Mouse (Mus musculus) intestine, embryonic 16.5 days (tissue): ENCODE data around the gene Kcnq1. TPM values are rescaled to one million over a fixed set of nuclear protein-coding genes. Genes with fewer than 3 reads are reported as not detected.
A peak's percentile ranks its signal among the peaks of the same experiment; 100 is the strongest.

Experiments used
- ATAC-seq: fragments of 200-750 bp; cut with Nextera tagmentation; 2 replicates; pipeline ENCODE4 v1.8.0; 2017; ENCODE audit warnings: moderate TSS enrichment, moderate library complexity
- H3K27ac ChIP-seq: fragments of 300-500 bp; sonication (generic); 2 replicates; pipeline ENCODE4 v1.5.1; 2014; ENCODE audit warnings: mild to moderate bottlenecking, low read length
- H3K27me3 ChIP-seq: fragments of 300-500 bp; sonication (generic); replicated peaks from 2 replicates; pipeline ENCODE4 v1.6.1; 2014; ENCODE audit warnings: low read length, control low read depth, mixed read lengths; ENCODE audit not compliant: control insufficient read depth, insufficient read depth
- H3K36me3 ChIP-seq: fragments of 300-500 bp; sonication (generic); 2 replicates; pipeline ENCODE4 v1.6.1; 2014; ENCODE audit warnings: low read length, control low read depth; ENCODE audit not compliant: control insufficient read depth, insufficient read depth
- H3K4me1 ChIP-seq: fragments of 300-500 bp; sonication (generic); 2 replicates; pipeline ENCODE4 v1.6.1; 2014; ENCODE audit warnings: low read length, control low read depth, mixed read lengths; ENCODE audit not compliant: control insufficient read depth, insufficient read depth
- H3K4me2 ChIP-seq: fragments of 300-500 bp; sonication (generic); 2 replicates; pipeline ENCODE4 v1.6.1; 2014; ENCODE audit warnings: low read depth, low read length, control low read depth
- H3K4me3 ChIP-seq: fragments of 300-500 bp; sonication (generic); 2 replicates; pipeline ENCODE4 v1.5.1; 2014; ENCODE audit warnings: mild to moderate bottlenecking, low read length
- H3K9ac ChIP-seq: fragments of 300-500 bp; sonication (generic); 2 replicates; pipeline ENCODE4 v1.6.1; 2014; ENCODE audit warnings: low read depth, low read length
- H3K9me3 ChIP-seq: fragments of 300-500 bp; sonication (generic); 2 replicates; pipeline ENCODE4 v1.6.1; 2016; ENCODE audit warnings: low read length, control low read depth; ENCODE audit not compliant: control insufficient read depth
- WGBS: fragments of 180-500 bp; shearing (Covaris S2); extraction: QIAGEN DNeasy Blood & Tissue Kit; methylation state at CpG from one replicate; pipeline ENCODE4 v1.1.7; 2014; 5-methylcytosine and 5-hydroxymethylcytosine counted together
- polyA plus RNA-seq: library from polyadenylated mRNA; unstranded; fragments of >200 nt; fragmentation: Nextera tagmentation; extraction: Ambion mirVana; gene quantifications from 2 replicates; pipeline ENCODE4 v1.2.1, GENCODE M21; 2015

Gene Kcnq1
- polyA plus RNA-seq, 1 experiment from 2014 or later: 9.7 TPM

GRCm38 (mm10) chr7:143139932-143140331, 33.8 kb downstream of the Kcnq1 start:
- 78% methylated on average over 4 of the region's 4 CpGs for WGBS
- Histone ChIP-seq H3K4me3 (no peak overlapping the region), H3K4me1 (no peaks in the 10 kb centered on the region), H3K27me3 (no peaks in the 10 kb centered on the region), H3K27ac (no peak overlapping the region), H3K9ac (no peak overlapping the region), H3K36me3 (no peaks in the 10 kb centered on the region), H3K4me2 (no peak overlapping the region), H3K9me3 (no peaks in the 10 kb centered on the region)
- no peak for ATAC-seq

DNA sequence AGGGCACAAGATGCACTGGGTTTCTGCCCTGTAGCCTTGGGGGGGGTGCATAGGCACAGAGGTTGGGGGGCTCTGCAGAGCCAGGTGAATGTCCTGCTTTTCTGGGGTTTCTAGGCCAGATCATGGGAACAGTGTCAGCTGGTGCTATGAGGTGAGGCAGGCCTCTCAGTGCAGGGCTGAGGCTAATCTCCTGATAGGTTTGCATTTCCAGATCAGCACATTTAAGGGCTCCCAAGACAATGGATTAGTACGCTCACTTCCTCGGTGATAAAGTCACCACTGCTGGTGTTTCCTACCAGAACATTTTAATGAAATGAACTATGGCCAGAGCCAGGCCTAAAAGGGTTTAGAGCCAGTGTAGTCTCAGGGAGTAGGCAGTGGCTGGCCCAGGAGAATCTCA, 36.5 kb downstream of the Kcnq1 start:
- H3K36me3 ChIP-seq: no peaks in the 10 kb centered on the region
- no peak overlapping the region for H3K4me3 ChIP-seq
- no peak overlapping the region for H3K4me2 ChIP-seq
- peak; percentile 47; the same call in 1 of the 2 replicates for ATAC-seq
- H3K27me3 ChIP-seq: no peaks in the 10 kb centered on the region
- no peak overlapping the region for H3K9ac ChIP-seq
- 89% methylated on average over 2 of the region's 2 CpGs for WGBS
- no peak overlapping the region for H3K27ac ChIP-seq
- H3K9me3 ChIP-seq: no peaks in the 10 kb centered on the region
- peaks cover 18% of the 10 kb centered on the region for H3K4me1 ChIP-seq

DNA sequence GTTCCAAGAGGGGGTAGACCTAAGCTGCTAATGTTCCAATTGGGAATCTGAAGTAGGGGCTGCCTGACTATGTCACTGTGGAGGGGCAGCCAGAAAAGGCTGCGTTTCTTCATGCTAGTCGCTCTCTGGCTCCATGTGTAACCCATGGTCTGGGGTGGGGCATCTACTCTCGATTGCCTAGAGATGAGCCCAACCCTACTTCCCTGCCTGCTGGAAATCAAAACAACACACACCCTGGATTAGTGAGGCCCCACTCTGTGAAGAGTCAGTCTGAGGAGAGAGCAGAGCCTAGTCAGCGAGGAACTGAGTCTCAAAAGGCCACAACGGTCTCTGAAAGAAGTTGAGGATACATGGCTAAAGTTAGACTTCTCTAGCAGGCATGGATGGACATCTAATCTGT, 40.9 kb downstream of the Kcnq1 start:
- no peak overlapping the region for H3K9ac ChIP-seq
- no peaks in the 10 kb centered on the region for H3K27me3 ChIP-seq
- 52% methylated on average over 5 of the region's 5 CpGs for WGBS
- H3K4me2 ChIP-seq: no peak overlapping the region
- peaks cover 18% of the 10 kb centered on the region for H3K4me1 ChIP-seq
- ATAC-seq: peak; percentile 80
- peak overlapping the region; percentile 28; the same call in 1 of the 2 replicates for H3K27ac ChIP-seq
- H3K4me3 ChIP-seq: no peak overlapping the region
- H3K9me3 ChIP-seq: no peaks in the 10 kb centered on the region
- H3K36me3 ChIP-seq: no peaks in the 10 kb centered on the region

DNA sequence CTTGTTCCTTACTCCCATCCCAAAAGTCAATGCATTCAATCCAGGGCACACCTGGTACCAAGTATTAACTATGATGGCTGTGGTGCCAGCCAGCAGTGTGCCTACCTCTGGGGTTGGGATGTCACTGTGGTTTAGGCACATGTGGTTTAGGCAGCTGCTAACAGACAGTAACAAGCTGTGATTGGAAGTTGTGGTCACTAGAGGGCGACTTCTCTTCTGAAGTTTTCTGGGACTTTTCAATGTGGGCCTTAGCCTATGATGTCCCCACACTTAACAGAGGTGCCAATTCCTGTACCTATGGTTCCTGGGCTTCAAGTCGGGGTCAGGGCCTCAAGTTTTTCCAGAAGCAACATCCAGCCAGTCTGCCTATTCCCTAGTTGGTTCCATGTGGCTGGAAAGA, 45.0 kb downstream of the Kcnq1 start:
- H3K27me3 ChIP-seq: no peaks in the 10 kb centered on the region
- no peak overlapping the region for H3K4me2 ChIP-seq
- H3K4me1 ChIP-seq: peaks cover 30% of the 10 kb centered on the region
- 13% methylated on average over 2 of the region's 2 CpGs for WGBS
- no peak overlapping the region for H3K4me3 ChIP-seq
- H3K9me3 ChIP-seq: no peaks in the 10 kb centered on the region
- H3K36me3 ChIP-seq: no peaks in the 10 kb centered on the region
- ATAC-seq: no peak
- H3K9ac ChIP-seq: no peak overlapping the region
- no peak overlapping the region for H3K27ac ChIP-seq

GRCm38 (mm10) chr7:143152350-143152749, 46.2 kb downstream of the Kcnq1 start:
- H3K9ac ChIP-seq: no peak overlapping the region
- WGBS: 44% methylated on average over 3 of the region's 3 CpGs

GRCm38 (mm10) chr7:143153915-143154373, 47.8 kb downstream of the Kcnq1 start:
- Histone ChIP-seq H3K4me2 (peak overlapping the region; percentile 69), H3K9me3 (no peaks in the 10 kb centered on the region), H3K4me3 (peak overlapping the region; percentile 36), H3K4me1 (peaks cover 17% of the 10 kb centered on the region), H3K9ac (peak overlapping the region; percentile 65), H3K27me3 (no peaks in the 10 kb centered on the region), H3K36me3 (no peaks in the 10 kb centered on the region), H3K27ac (peak overlapping the region; percentile 83)
- WGBS: 2% methylated on average over 18 of the region's 18 CpGs
- ATAC-seq: peak; percentile 91

More at GRCm38 (mm10) chr7:143152350-143152749, 46.2 kb downstream of the Kcnq1 start:
- H3K27ac ChIP-seq: no peak overlapping the region
- no peak for ATAC-seq
- H3K4me3 ChIP-seq: no peak overlapping the region
- no peaks in the 10 kb centered on the region for H3K36me3 ChIP-seq
- H3K4me2 ChIP-seq: no peak overlapping the region
- no peaks in the 10 kb centered on the region for H3K9me3 ChIP-seq
- peaks cover 19% of the 10 kb centered on the region for H3K4me1 ChIP-seq
- H3K27me3 ChIP-seq: no peaks in the 10 kb centered on the region

DNA sequence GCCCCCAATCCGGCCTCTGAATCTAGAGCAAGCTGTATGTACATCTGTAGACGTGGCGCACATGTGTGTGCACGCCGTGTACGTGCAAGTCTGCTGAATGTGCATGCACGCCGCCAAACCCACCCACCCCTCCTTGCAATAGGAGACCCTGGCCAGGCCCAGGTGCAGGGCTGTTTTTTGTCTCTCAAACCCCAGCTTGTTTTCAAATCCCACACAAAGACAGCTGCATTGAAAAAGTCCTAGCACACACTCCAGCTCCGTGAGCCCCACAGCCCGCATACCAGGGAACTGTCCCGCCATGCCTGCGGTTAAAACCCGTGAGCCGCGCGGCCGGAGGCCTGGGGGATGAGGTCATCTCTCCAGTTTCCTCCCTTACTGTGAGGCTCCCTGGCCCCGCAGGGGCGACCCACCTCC, 48.3 kb downstream of the Kcnq1 start:
- Histone ChIP-seq H3K27ac (peak overlapping the region; percentile 83), H3K9me3 (no peaks in the 10 kb centered on the region), H3K4me3 (peak overlapping the region; percentile 36; the same call in 1 of the 2 replicates), H3K4me2 (peak overlapping the region; percentile 69), H3K36me3 (no peaks in the 10 kb centered on the region), H3K27me3 (no peaks in the 10 kb centered on the region), H3K9ac (peak overlapping the region; percentile 65), H3K4me1 (peaks cover 22% of the 10 kb centered on the region)
- peak; percentile 53 for ATAC-seq
- WGBS: 23% methylated on average over 19 of the region's 19 CpGs

GRCm38 (mm10) chr7:143155257-143155656, 49.1 kb downstream of the Kcnq1 start:
- ATAC-seq: no peak
- Histone ChIP-seq H3K27ac (no peak overlapping the region), H3K27me3 (no peaks in the 10 kb centered on the region), H3K4me3 (no peak overlapping the region), H3K36me3 (no peaks in the 10 kb centered on the region), H3K9me3 (no peaks in the 10 kb centered on the region), H3K9ac (no peak overlapping the region), H3K4me2 (no peak overlapping the region), H3K4me1 (peaks cover 23% of the 10 kb centered on the region)
- WGBS: 62% methylated on average over 5 of the region's 5 CpGs

DNA sequence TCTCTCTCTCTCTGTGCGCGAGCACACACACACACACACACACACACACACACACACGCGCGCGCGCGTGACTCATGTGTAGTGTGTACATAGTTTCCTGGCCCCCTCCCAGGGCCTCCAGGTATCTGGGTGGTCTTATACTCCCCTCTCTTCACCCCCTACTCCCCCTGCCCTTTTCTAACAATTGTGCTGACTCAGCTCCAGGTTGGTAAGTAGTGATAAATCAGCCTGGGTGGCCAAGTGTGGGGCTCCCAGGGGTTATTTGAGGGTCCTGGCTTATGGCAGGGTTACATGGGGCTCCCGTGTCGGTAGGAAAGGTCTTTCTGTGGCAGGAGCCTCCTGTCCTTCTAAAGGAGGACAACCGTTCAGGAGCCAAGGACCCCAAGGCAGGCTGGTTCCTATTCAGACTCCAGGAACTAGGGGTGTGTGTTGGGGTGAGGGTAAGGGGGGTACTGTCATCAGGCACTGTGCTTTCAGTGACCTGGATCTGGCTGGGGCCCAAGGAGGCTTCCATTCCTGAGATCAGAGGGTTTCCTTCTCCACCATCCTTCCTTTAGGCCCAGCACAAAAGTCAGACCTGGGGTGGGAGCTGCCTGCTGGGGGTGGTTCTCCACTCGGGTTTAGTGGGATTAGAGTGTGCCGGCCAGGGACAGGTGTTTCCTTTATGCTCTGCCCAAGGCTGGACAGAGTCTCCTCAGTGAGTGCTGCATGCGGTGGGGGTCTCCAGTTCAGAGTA, 52.7 kb downstream of the Kcnq1 start:
- no peaks in the 10 kb centered on the region for H3K36me3 ChIP-seq
- H3K4me1 ChIP-seq: peaks cover 19% of the 10 kb centered on the region
- H3K9ac ChIP-seq: no peak overlapping the region
- H3K27ac ChIP-seq: no peak overlapping the region
- no peaks in the 10 kb centered on the region for H3K27me3 ChIP-seq
- no peak for ATAC-seq
- WGBS: 67% methylated on average over 14 of the region's 14 CpGs
- no peaks in the 10 kb centered on the region for H3K9me3 ChIP-seq
- no peak overlapping the region for H3K4me2 ChIP-seq
- no peak overlapping the region for H3K4me3 ChIP-seq
